Mouse (Mus musculus) bone marrow macrophage, adult 2 months (primary cell): ENCODE measurements around the gene Ypel2.

Source experiments
- CTCF ChIP-seq: IDR thresholded peaks from 2 replicates; pipeline ENCODE4 v1.5.1; 2012; ENCODE audit warnings: low read depth, mild to moderate bottlenecking, low read length, moderate library complexity
- POLR2A ChIP-seq: IDR thresholded peaks from 2 replicates; pipeline ENCODE4 v1.6.1; 2012; ENCODE audit warnings: mild to moderate bottlenecking, low read depth, low read length, borderline replicate concordance

GRCm38 (mm10) chr11:86921335-86921734 lies 72.2 kb downstream of the Ypel2 start:
- TF ChIP-seq CTCF = no peak
- no peak for TF ChIP-seq POLR2A
